In the genomic region with DNA sequence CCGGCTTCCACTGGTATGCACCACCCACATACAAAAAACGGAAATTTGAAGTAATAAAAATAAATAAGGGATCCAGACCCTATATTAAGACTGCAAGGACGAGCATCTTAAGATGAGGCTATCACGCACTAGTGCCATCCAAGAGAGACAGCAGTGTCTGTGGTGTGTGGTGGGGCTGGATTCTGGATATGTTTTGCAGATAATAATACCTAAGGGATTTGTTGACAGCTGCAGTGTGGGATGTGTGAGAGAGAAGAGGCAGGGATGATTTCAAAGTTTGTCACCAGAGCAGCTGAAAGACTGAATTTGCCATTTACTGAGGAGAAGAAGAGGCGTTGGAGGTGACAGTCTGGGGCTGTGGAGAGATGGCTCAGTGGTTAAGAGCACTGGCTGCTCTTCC, we compare ENCODE assay signal across 26 mouse cellular contexts. TPM values are rescaled to one million over a fixed set of nuclear protein-coding genes. Genes with fewer than 3 reads are reported as not detected.
DNase-seq lines count a peak whose midpoint lies in the region; ATAC-seq and TF ChIP-seq lines count a peak whose summit lies in the region.
"Had no signal": no experiment of that assay in that cellular context is flagged by ENCODE, and none has a peak within 500 bp of the region (broad histone marks: within the 10 kb centered on the region; RNA-seq: fewer than 3 reads in every experiment).

No protein-coding gene starts in this region.

- no peak for ATAC-seq in forebrain, embryonic 15.5 days (replicated peaks)
- ATAC-seq: forebrain, embryonic 16.5 days; liver, embryonic 12.5 days had no signal

- peak overlapping the region; percentile 28; the same call in 1 of the 2 replicates for H3K27ac ChIP-seq in gastrocnemius, adult 2 months
- no peak overlapping the region for H3K27ac ChIP-seq in forebrain, embryonic 15.5 days (replicated peaks)
- H3K27ac ChIP-seq: hindbrain, embryonic 15.5 days; liver, embryonic 12.5 days; macrophage; neural tube, embryonic 15.5 days; stomach, postnatal 0 days had no signal

- H3K4me1 ChIP-seq in forebrain, embryonic 15.5 days = no peaks in the 10 kb centered on the region
- H3K4me1 ChIP-seq: heart, embryonic 12.5 days; hindbrain, embryonic 15.5 days; neural tube, embryonic 15.5 days had no signal

- 89% methylated on average over 5 of the region's 5 CpGs for WGBS in forebrain, embryonic 15.5 days

- H3K27me3 ChIP-seq in forebrain, embryonic 15.5 days = no peaks in the 10 kb centered on the region
- H3K27me3 ChIP-seq: heart, embryonic 12.5 days; hindbrain, embryonic 15.5 days; neural tube, embryonic 15.5 days had no signal

- no peak overlapping the region for H3K4me3 ChIP-seq in gastrocnemius, adult 2 months
- no peak overlapping the region for H3K4me3 ChIP-seq in forebrain, embryonic 15.5 days
- H3K4me3 ChIP-seq: erythroblast, embryonic 14.5 days; heart, embryonic 12.5 days; hindbrain, embryonic 15.5 days; liver, embryonic 12.5 days; myocyte; neural tube, embryonic 15.5 days had no signal

- peaks cover 7% of the 10 kb centered on the region; the same call in 1 of the 2 replicates for H3K36me3 ChIP-seq in forebrain, embryonic 15.5 days

- H3K9ac ChIP-seq in forebrain, embryonic 15.5 days (replicated peaks) = no peak overlapping the region
- H3K9ac ChIP-seq: heart, embryonic 12.5 days; hindbrain, embryonic 15.5 days; liver, embryonic 12.5 days; lung, embryonic 14.5 days; neural tube, embryonic 15.5 days had no signal

- H3K4me2 ChIP-seq in forebrain, embryonic 15.5 days (replicated peaks) = no peak overlapping the region
- H3K4me2 ChIP-seq: heart, embryonic 12.5 days; hindbrain, embryonic 15.5 days; liver, embryonic 12.5 days; lung, embryonic 14.5 days; neural tube, embryonic 15.5 days had no signal

- H3K9me3 ChIP-seq in forebrain, embryonic 15.5 days = no peaks in the 10 kb centered on the region
- H3K9me3 ChIP-seq: heart, embryonic 12.5 days; hindbrain, embryonic 15.5 days; liver, embryonic 12.5 days; neural tube, embryonic 15.5 days had no signal

- no peak for DNase-seq in gastrocnemius, adult 2 months
- no peak for DNase-seq in gastrocnemius, postnatal 25 days
- DNase-seq in frontal cortex, postnatal 10 days (ENCODE audit: low spot score in 2 of 2) = peak; percentile 31 to 53
- peak; percentile 86 for DNase-seq in layer of hippocampus, adult 9-11 months
- peak; percentile 75 to 77 for DNase-seq in left cerebral cortex, postnatal 36 days (ENCODE audit: low spot score in 2 of 2)
- no peak for DNase-seq in yolk sac, embryonic 10.5 days (ENCODE audit: low spot score)
- no peak for DNase-seq in testis, postnatal 14 days (ENCODE audit: low spot score)
- DNase-seq: cerebellum, adult 11 months; kidney, adult 8-10 months; kidney, postnatal 25 days; lung, embryonic 14.5 days; midbrain, embryonic 14.5 days; thymus, postnatal 36 days had no signal

- intact Hi-C loops in gastrocnemius, adult 2 months (cut with DNase I) = no loop called here
- intact Hi-C loops in left cerebral cortex, postnatal 36 days (cut with DNase I) = loop anchor here (1.0 kb wide), 1 partner anchor 145 kb away; no protein-coding TSS in a partner anchor

- TF ChIP-seq CTCF in gastrocnemius, adult 2 months (IDR thresholded peaks at IDR 0.05) = no peak

RNA-seq across cellular contexts. Expression of a gene that starts 18.6 kb away (rescaled TPM):
- total RNA-seq in gastrocnemius, adult 2 months (2021) = 10 to 100 TPM in 1 of 2 experiments, 1 to 10 TPM in 1; 9.3 to 11.2 TPM
- total RNA-seq in gastrocnemius, postnatal 25 days (2021) = 10 to 100 TPM; 12.6 to 13.5 TPM
- not detected for total RNA-seq in left cerebral cortex, postnatal 36 days (2021)
- not detected in 2 replicates for polyA plus RNA-seq in forebrain, embryonic 15.5 days (2015; fragmentation: Nextera tagmentation; extraction: Ambion mirVana)
- total RNA-seq: MEL had no signal
- polyA plus RNA-seq: embryonic facial prominence, embryonic 11.5 days; erythroblast, embryonic 14.5 days; forebrain, embryonic 16.5 days; heart, embryonic 12.5 days; hindbrain, embryonic 15.5 days; limb, embryonic 11.5 days; lung, embryonic 14.5 days; macrophage; myocyte; neural tube, embryonic 15.5 days had no signal

RNA-seq across cellular contexts. Expression of a gene that starts 58.7 kb away (rescaled TPM):
- 10 to 100 TPM; 22.6 to 22.7 TPM for total RNA-seq in gastrocnemius, adult 2 months (2021)
- 10 to 100 TPM; 15.7 to 17.0 TPM for total RNA-seq in gastrocnemius, postnatal 25 days (2021)
- 10 to 100 TPM; 67.3 to 78.5 TPM for total RNA-seq in left cerebral cortex, postnatal 36 days (2021)
- 116 and 119 TPM in 2 replicates for polyA plus RNA-seq in forebrain, embryonic 15.5 days (2015; fragmentation: Nextera tagmentation; extraction: Ambion mirVana)

Comparison
In these comparisons a context has a peak if more than half of its experiments do, and no peak if none do; other contexts are left out.
1. DNase-seq: peak in frontal cortex, postnatal 10 days (2 of 2), layer of hippocampus, adult 9-11 months (single experiment) and left cerebral cortex, postnatal 36 days (2 of 2); none in gastrocnemius, adult 2 months (single experiment), gastrocnemius, postnatal 25 days (single experiment), yolk sac, embryonic 10.5 days (single experiment) and testis, postnatal 14 days (single experiment).
2. RNA of a gene that starts 18.6 kb away (total RNA-seq): 12.6 to 13.5 TPM in gastrocnemius, postnatal 25 days and 9.3 to 11.2 TPM in gastrocnemius, adult 2 months; not detected in left cerebral cortex, postnatal 36 days; every median in the first group is over 10 times any median in the second.